8 mouse cellular contexts compared by ENCODE assay signal in genomic region chr5:57713980-57714379, GRCm38 (mm10). TPM values are rescaled to one million over a fixed set of nuclear protein-coding genes. Genes with fewer than 3 reads are reported as not detected.
A peak's percentile ranks its signal among the peaks of the same experiment; 100 is the strongest.
DNase-seq lines count a peak whose midpoint lies in the region; ATAC-seq and TF ChIP-seq lines count a peak whose summit lies in the region.

No protein-coding gene starts in this region.

- no peak for TF ChIP-seq EP300 in liver, embryonic 14.5 days (IDR thresholded peaks at IDR 0.05; ENCODE audit: low read depth)

- peak; percentile 39 for DNase-seq in right cerebral cortex, adult 18-20 months
- DNase-seq in right cerebral cortex, postnatal 14 days, result no peak
- peak; percentile 44 for DNase-seq in c-Kit-positive CD71-positive TER-119-negative erythroid progenitor cells, embryonic 14.5 days (ENCODE audit: low read depth)
- peak; percentile 11 for DNase-seq in kidney, adult 18-20 months
- peak in 1 of 3 experiments; percentile 32 for DNase-seq in liver, embryonic 14.5 days (ENCODE audit: low read depth in 3 of 3, low spot score in 3 of 3)
- peak; percentile 30 for DNase-seq in neural tube, embryonic 11.5 days (ENCODE audit: low spot score)

- no peaks in the 10 kb centered on the region for H3K36me3 ChIP-seq in forebrain, embryonic 15.5 days
- H3K36me3 ChIP-seq in liver, embryonic 14.5 days (replicated peaks; ENCODE audit: control insufficient read depth, insufficient read depth, low read depth), result no peaks in the 10 kb centered on the region
- no peaks in the 10 kb centered on the region for H3K36me3 ChIP-seq in neural tube, embryonic 11.5 days (ENCODE audit: control insufficient read depth, insufficient read depth, low read length)

- H3K4me2 ChIP-seq in forebrain, embryonic 15.5 days (replicated peaks), result peak overlapping the region; percentile 96
- peak overlapping the region; percentile 90 for H3K4me2 ChIP-seq in liver, embryonic 14.5 days (ENCODE audit: low read depth)
- peak overlapping the region; percentile 98 for H3K4me2 ChIP-seq in neural tube, embryonic 11.5 days (ENCODE audit: low read depth)

- WGBS in forebrain, embryonic 15.5 days, result under 1% methylated on average over 10 of the region's 10 CpGs
- WGBS in liver, embryonic 14.5 days (ENCODE audit: insufficient replicate concordance), result under 1% methylated on average over 10 of the region's 10 CpGs
- WGBS in neural tube, embryonic 11.5 days, result 2% methylated on average over 10 of the region's 10 CpGs

- H3K27ac ChIP-seq in forebrain, embryonic 15.5 days (replicated peaks), result peak overlapping the region; percentile 87; the same call in 1 of the 2 replicates
- H3K27ac ChIP-seq in liver, embryonic 14.5 days, result no peak overlapping the region
- no peak overlapping the region for H3K27ac ChIP-seq in neural tube, embryonic 11.5 days (ENCODE audit: low read depth, low read length)

- H3K9me3 ChIP-seq in forebrain, embryonic 15.5 days, result no peaks in the 10 kb centered on the region
- H3K9me3 ChIP-seq in liver, embryonic 14.5 days (ENCODE audit: control insufficient read depth, low read length), result no peaks in the 10 kb centered on the region
- no peaks in the 10 kb centered on the region for H3K9me3 ChIP-seq in neural tube, embryonic 11.5 days (ENCODE audit: control insufficient read depth, low read length)

- peak overlapping the region; percentile 77 for H3K4me3 ChIP-seq in forebrain, embryonic 15.5 days
- H3K4me3 ChIP-seq in liver, embryonic 14.5 days (ENCODE audit: insufficient read depth in 1 of 2, low read depth in 2 of 2, low read length in 2 of 2), result peak overlapping the region; percentile 19 to 57
- peak overlapping the region; percentile 60 for H3K4me3 ChIP-seq in neural tube, embryonic 11.5 days (ENCODE audit: low read depth, low read length)

- peak; percentile 61; the same call in 1 of the 2 replicates for TF ChIP-seq CTCF in liver, embryonic 14.5 days (IDR thresholded peaks at IDR 0.05; ENCODE audit: low read depth)

- no peak for ATAC-seq in forebrain, embryonic 15.5 days (replicated peaks)
- no peak; the same call in 1 of the 2 replicates for ATAC-seq in liver, embryonic 14.5 days (ENCODE audit: insufficient read depth)
- ATAC-seq in neural tube, embryonic 11.5 days (ENCODE audit: insufficient read depth, low FRiP score, low TSS enrichment), result no peak
- no peak for ATAC-seq in inflammation-experienced regulatory T-cells, adult 6 months

- no peaks in the 10 kb centered on the region for H3K27me3 ChIP-seq in forebrain, embryonic 15.5 days
- peaks cover 30% of the 10 kb centered on the region for H3K27me3 ChIP-seq in liver, embryonic 14.5 days (ENCODE audit: control insufficient read depth, insufficient read depth, low read length)
- H3K27me3 ChIP-seq in neural tube, embryonic 11.5 days (ENCODE audit: control insufficient read depth, insufficient read depth, low read length), result 0 out of 2 replicates have a peak, but pooled peaks cover 1% of the 10 kb centered on the region

- 0 out of 2 replicates have a peak overlapping the region, but pooled peaks have one; percentile 77 for H3K9ac ChIP-seq in forebrain, embryonic 15.5 days (replicated peaks)
- peak overlapping the region; percentile 59 for H3K9ac ChIP-seq in liver, embryonic 14.5 days (replicated peaks)
- no peak overlapping the region for H3K9ac ChIP-seq in neural tube, embryonic 11.5 days (ENCODE audit: low read length)

- H3K4me1 ChIP-seq in forebrain, embryonic 15.5 days, result peaks cover 3% of the 10 kb centered on the region
- no peaks in the 10 kb centered on the region; a peak in 1 of 4 replicates for H3K4me1 ChIP-seq in liver, embryonic 14.5 days (replicated peaks; ENCODE audit: control insufficient read depth in 2 of 2, insufficient read depth in 2 of 2, low read length in 1 of 2)
- 0 out of 2 replicates have a peak, but pooled peaks cover 2% of the 10 kb centered on the region for H3K4me1 ChIP-seq in neural tube, embryonic 11.5 days (ENCODE audit: control insufficient read depth, insufficient read depth, low read length)

RNA-seq across cellular contexts. Expression of gene Pcdh7, which starts 3.8 kb away (rescaled TPM):
- 10.7 and 13.3 TPM in 2 replicates for polyA plus RNA-seq in forebrain, embryonic 15.5 days (2015; fragmentation: Nextera tagmentation; extraction: Ambion mirVana)
- polyA plus RNA-seq in liver, embryonic 14.5 days (2012; rRNA removed), result 0.57 and 0.64 TPM in 2 replicates
- polyA plus RNA-seq in liver, embryonic 14.5 days (2014; fragmentation: Nextera tagmentation; extraction: Ambion mirVana), result 0.34 and 0.49 TPM in 2 replicates
- polyA plus RNA-seq in neural tube, embryonic 11.5 days (2014; fragmentation: Nextera tagmentation; extraction: Ambion mirVana), result 6.9 and 8.6 TPM in 2 replicates
- not detected for polyA plus RNA-seq in inflammation-experienced regulatory T-cells, adult 6 months (2017; shearing (Covaris generic))
